Mouse (Mus musculus): ENCODE data around the gene BC034090.

DNA sequence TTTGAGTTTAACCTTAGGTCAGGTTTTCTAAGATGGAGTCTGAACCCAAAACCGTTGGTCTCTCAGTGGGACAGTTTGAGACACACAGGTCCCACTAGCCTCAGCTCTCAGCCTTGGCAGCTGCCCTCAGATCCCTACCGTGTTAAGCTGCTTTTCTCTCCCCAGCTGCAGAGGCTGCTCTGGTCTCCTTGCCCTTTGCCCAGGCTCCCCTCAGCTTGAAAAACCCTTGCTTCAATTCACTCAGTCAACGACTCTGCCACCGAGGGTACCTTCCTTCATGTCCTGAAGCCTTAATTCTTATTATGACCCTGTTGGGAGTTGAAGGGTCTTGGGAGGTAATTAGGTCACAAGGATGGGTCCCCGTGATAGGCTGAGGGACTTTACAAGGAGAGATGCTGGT lies 5.7 kb upstream of the BC034090 start:
- TF ChIP-seq FLI1 (IDR thresholded peaks at IDR 0.05; ENCODE audit: low read length) (no peak), GATA1 (IDR thresholded peaks at IDR 0.05; ENCODE audit: borderline replicate concordance, low read length) (no peak)

Measured in megakaryocyte, embryonic 14.5 days (primary cell).